Mouse (Mus musculus) midbrain, embryonic 14.5 days (tissue): ENCODE results near the gene Pcdh9. TPM values are rescaled to one million over a fixed set of nuclear protein-coding genes. Genes with fewer than 3 reads are reported as not detected.

Experiments
- ATAC-seq: fragments of 200-750 bp; cut with Nextera tagmentation; 2 replicates; pipeline ENCODE4 v1.8.0; 2017; ENCODE audit warnings: moderate number of reproducible peaks, moderate library complexity; ENCODE audit not compliant: low FRiP score, low TSS enrichment
- DNase-seq: peaks from one replicate; pipeline ENCODE4 v3.0.0-alpha.2; 2015
- H3K27ac ChIP-seq: fragments of 300-500 bp; sonication (generic); replicated peaks from 2 replicates; pipeline ENCODE4 v1.5.1; 2014; ENCODE audit warnings: mild to moderate bottlenecking, low read depth, low read length, moderate library complexity
- H3K27me3 ChIP-seq: fragments of 300-500 bp; sonication (generic); 2 replicates; pipeline ENCODE4 v1.6.1; 2014; ENCODE audit warnings: low read length, control low read depth, mixed read lengths; ENCODE audit not compliant: control insufficient read depth, insufficient read depth
- H3K36me3 ChIP-seq: fragments of 300-500 bp; sonication (generic); 2 replicates; pipeline ENCODE4 v1.6.1; 2014; ENCODE audit warnings: low read length, control low read depth; ENCODE audit not compliant: control insufficient read depth, insufficient read depth
- H3K4me1 ChIP-seq: fragments of 300-500 bp; sonication (generic); 2 replicates; pipeline ENCODE4 v1.6.1; 2014; ENCODE audit warnings: mild to moderate bottlenecking, antibody characterized with exemption, low read length, control low read depth; ENCODE audit not compliant: control insufficient read depth, insufficient read depth
- H3K4me2 ChIP-seq: fragments of 300-500 bp; sonication (generic); 2 replicates; pipeline ENCODE4 v1.6.1; 2014; ENCODE audit warnings: mild to moderate bottlenecking, low read length, moderate library complexity
- H3K4me3 ChIP-seq: fragments of 300-500 bp; sonication (generic); replicated peaks from 2 replicates; pipeline ENCODE4 v1.5.1; 2014; ENCODE audit warnings: low read depth, low read length
- H3K9ac ChIP-seq: fragments of 300-500 bp; sonication (generic); replicated peaks from 2 replicates; pipeline ENCODE4 v1.6.1; 2014; ENCODE audit warnings: mild to moderate bottlenecking, low read length, moderate library complexity
- H3K9me3 ChIP-seq: fragments of 300-500 bp; sonication (generic); 2 replicates; pipeline ENCODE4 v1.6.1; 2016; ENCODE audit warnings: low read length, control low read depth, mixed read lengths; ENCODE audit not compliant: control insufficient read depth
- WGBS: fragments of 180-500 bp; shearing (Covaris S2); extraction: QIAGEN DNeasy Blood & Tissue Kit; methylation state at CpG from one replicate; pipeline ENCODE4 v1.1.7; 2014; 5-methylcytosine and 5-hydroxymethylcytosine counted together
- polyA plus RNA-seq: library from polyadenylated mRNA; unstranded; fragments of >200 nt; fragmentation: Nextera tagmentation; extraction: Ambion mirVana; gene quantifications from 2 replicates; pipeline ENCODE4 v1.2.1, GENCODE M21; 2014

The Pcdh9 gene
- polyA plus RNA-seq, 1 experiment from 2014 or later, result 131 TPM

DNA sequence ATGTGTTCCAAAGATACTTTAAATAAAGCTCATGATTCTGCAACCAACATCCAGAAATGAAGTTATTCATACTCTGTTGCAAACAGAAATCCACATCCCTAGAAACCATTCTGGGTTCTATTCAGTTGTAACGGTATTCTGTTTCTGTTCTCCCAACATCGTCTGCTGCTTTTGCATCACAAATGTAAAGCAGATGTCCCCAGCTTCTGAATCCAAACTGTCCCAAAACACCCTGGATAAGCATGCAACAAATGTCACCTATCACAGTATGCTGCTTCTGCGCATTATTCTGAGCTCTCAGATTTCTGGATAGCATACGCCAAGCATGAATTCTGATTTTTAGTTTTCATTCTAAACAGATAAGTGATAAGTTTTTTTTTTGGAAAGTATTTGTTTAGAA is 516.3 kb downstream of the Pcdh9 start:
- H3K36me3 ChIP-seq, result no peaks in the 10 kb centered on the region
- no peak for ATAC-seq
- no peaks in the 10 kb centered on the region for H3K4me1 ChIP-seq
- no peak overlapping the region for H3K4me2 ChIP-seq
- no peak overlapping the region for H3K9ac ChIP-seq
- H3K27ac ChIP-seq, result no peak overlapping the region
- no peak overlapping the region for H3K4me3 ChIP-seq
- H3K9me3 ChIP-seq, result no peaks in the 10 kb centered on the region
- 74% methylated on average over 4 of the region's 4 CpGs for WGBS
- no peaks in the 10 kb centered on the region for H3K27me3 ChIP-seq
- DNase-seq, result no peak

DNA sequence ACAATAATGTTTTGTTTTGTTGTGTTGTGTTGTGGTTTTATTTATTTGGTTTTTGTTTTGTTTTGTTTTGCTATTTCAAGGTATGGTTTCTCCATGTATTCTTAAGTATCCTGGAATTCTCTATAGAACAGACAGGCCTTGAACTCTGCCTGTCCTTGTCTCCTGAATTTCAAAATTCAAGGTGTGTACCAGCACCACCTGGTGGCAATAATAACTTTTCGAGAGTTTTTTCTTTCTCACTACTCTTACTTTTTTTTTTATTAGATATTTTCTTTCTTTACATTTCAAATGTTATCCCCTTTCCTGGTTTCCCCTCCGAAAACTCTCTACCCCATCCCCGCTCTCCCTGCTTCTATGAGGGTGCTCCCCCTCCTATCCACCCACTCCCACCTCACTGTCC is 536.3 kb downstream of the Pcdh9 start:
- no peak for DNase-seq
- 92% methylated on average over 3 of the region's 3 CpGs for WGBS
- no peaks in the 10 kb centered on the region for H3K4me1 ChIP-seq
- no peak overlapping the region for H3K4me2 ChIP-seq
- H3K9ac ChIP-seq, result no peak overlapping the region
- no peaks in the 10 kb centered on the region for H3K27me3 ChIP-seq
- ATAC-seq, result no peak
- no peaks in the 10 kb centered on the region for H3K36me3 ChIP-seq
- no peak overlapping the region for H3K27ac ChIP-seq
- no peak overlapping the region for H3K4me3 ChIP-seq
- no peaks in the 10 kb centered on the region for H3K9me3 ChIP-seq

GRCm38 (mm10) chr14:93350906-93351305 is 539.6 kb downstream of the Pcdh9 start:
- Histone ChIP-seq H3K27ac (no peak overlapping the region), H3K27me3 (no peaks in the 10 kb centered on the region), H3K4me1 (no peaks in the 10 kb centered on the region), H3K9me3 (no peaks in the 10 kb centered on the region), H3K4me2 (no peak overlapping the region), H3K36me3 (no peaks in the 10 kb centered on the region), H3K9ac (no peak overlapping the region), H3K4me3 (no peak overlapping the region)
- no peak for ATAC-seq
- 29% methylated on average over 6 of the region's 6 CpGs for WGBS
- DNase-seq, result peak; percentile 61

DNA sequence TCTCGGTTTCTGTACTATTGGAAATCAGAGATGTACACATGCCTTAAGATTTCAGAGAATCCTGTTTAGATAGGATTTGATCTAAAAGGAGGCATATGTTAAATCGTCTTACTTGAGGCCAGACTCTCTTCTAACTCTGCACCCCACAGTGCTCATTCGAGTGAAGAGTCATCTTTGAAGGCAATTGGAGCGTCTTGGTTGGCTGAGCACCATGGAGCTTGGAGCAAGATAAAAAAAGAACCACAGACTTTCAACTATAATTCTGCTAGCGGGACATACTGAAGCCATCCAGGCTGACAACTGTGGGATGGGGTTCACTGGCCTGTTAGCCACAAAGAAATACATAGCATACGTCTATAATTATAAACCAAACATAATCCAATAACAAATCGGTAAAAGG is 541.3 kb downstream of the Pcdh9 start:
- WGBS, result 12% methylated on average over 7 of the region's 7 CpGs
- no peaks in the 10 kb centered on the region for H3K36me3 ChIP-seq
- no peak overlapping the region for H3K4me3 ChIP-seq
- no peaks in the 10 kb centered on the region for H3K9me3 ChIP-seq
- H3K27me3 ChIP-seq, result no peaks in the 10 kb centered on the region
- DNase-seq (no peak), ATAC-seq (no peak)
- no peak overlapping the region for H3K27ac ChIP-seq
- H3K9ac ChIP-seq, result no peak overlapping the region
- H3K4me1 ChIP-seq, result no peaks in the 10 kb centered on the region
- H3K4me2 ChIP-seq, result no peak overlapping the region

DNA sequence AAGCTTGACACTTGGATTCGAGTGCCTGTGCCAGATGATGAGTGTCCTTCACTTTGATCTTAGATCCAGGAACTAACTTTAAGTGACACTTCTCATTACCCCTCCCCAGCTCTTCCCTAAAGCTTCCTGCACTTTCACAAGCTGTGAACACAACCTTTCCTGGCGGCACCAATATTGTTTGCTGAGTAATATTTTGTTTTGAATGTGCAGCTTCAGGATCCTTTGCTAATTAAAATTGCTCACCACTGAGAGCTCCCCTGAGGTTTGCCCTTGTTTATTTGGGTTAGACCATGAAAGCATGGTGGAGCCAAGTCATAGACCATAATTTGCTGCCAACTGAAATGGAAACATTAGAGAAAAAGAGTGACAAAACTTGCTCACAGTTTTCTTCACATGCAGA is 543.4 kb downstream of the Pcdh9 start:
- no peak overlapping the region for H3K27ac ChIP-seq
- WGBS, result 11% methylated on average over 2 of the region's 2 CpGs
- no peaks in the 10 kb centered on the region for H3K27me3 ChIP-seq
- H3K4me3 ChIP-seq, result no peak overlapping the region
- no peak overlapping the region for H3K4me2 ChIP-seq
- no peaks in the 10 kb centered on the region for H3K36me3 ChIP-seq
- H3K4me1 ChIP-seq, result no peaks in the 10 kb centered on the region
- no peaks in the 10 kb centered on the region for H3K9me3 ChIP-seq
- no peak overlapping the region for H3K9ac ChIP-seq
- no peak for ATAC-seq
- no peak for DNase-seq

- Histone ChIP-seq H3K27ac (no peak overlapping the region), H3K4me1 (no peaks in the 10 kb centered on the region), H3K9ac (no peak overlapping the region), H3K4me2 (no peak overlapping the region), H3K36me3 (no peaks in the 10 kb centered on the region), H3K4me3 (no peak overlapping the region), H3K27me3 (no peaks in the 10 kb centered on the region), H3K9me3 (no peaks in the 10 kb centered on the region)
- 73% methylated on average over 3 of the region's 3 CpGs for WGBS
- DNase-seq (no peak), ATAC-seq (no peak)
Observed at GRCm38 (mm10) chr14:93342781-93343180, 547.7 kb downstream of the Pcdh9 start.

GRCm38 (mm10) chr14:93341390-93341789 is 549.1 kb downstream of the Pcdh9 start:
- no peak for ATAC-seq
- Histone ChIP-seq H3K27me3 (no peaks in the 10 kb centered on the region), H3K4me1 (no peaks in the 10 kb centered on the region), H3K9ac (no peak overlapping the region), H3K9me3 (no peaks in the 10 kb centered on the region), H3K36me3 (no peaks in the 10 kb centered on the region), H3K4me3 (no peak overlapping the region), H3K4me2 (no peak overlapping the region), H3K27ac (no peak overlapping the region)
- DNase-seq, result no peak
- 34% methylated on average over 5 of the region's 5 CpGs for WGBS

DNA sequence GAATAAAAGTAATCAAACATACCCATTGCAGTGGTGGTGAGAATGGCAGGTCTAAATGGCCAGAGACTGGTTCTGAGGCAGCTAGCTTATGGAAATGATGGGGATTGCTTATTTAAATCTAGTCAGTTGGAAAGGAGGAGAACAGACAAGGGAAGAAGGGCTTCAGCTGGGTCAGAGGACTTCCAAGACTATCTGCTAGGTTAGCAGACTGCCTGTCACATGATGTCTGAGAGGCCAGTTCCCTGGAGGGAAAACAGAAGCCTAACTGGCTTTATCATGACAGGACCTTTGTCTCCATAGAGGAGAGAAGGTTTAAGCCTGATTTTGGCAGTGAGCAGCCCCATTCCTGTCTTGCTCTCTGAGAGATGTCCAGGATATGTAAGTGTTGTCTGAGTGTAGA is 561.2 kb downstream of the Pcdh9 start:
- no peak overlapping the region for H3K9ac ChIP-seq
- no peak overlapping the region for H3K27ac ChIP-seq
- no peak overlapping the region for H3K4me3 ChIP-seq
- no peak overlapping the region for H3K4me2 ChIP-seq
- ATAC-seq (no peak), DNase-seq (no peak)
- no peaks in the 10 kb centered on the region for H3K9me3 ChIP-seq
- H3K27me3 ChIP-seq, result no peaks in the 10 kb centered on the region
- no peaks in the 10 kb centered on the region for H3K4me1 ChIP-seq
- no peaks in the 10 kb centered on the region for H3K36me3 ChIP-seq

DNA sequence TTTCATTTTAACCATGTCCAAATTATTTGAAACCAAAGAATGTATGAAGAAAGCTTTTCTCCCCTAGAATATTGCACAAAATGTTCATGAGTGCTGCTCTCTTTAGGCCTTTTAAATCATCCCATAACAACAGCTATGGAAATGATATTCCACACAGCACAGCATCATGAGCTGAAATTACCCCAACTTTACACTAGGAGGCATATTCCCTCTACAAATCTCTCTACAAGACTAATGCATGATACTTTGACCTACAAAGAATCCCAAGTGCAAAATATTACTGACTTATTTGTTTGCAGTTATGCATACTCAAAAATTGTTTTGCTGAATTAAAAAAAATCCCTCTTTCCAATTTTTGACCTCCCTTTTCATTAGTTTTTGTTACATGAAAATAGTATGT is 573.1 kb downstream of the Pcdh9 start:
- Histone ChIP-seq H3K4me1 (no peaks in the 10 kb centered on the region), H3K27ac (no peak overlapping the region), H3K27me3 (no peaks in the 10 kb centered on the region), H3K4me2 (no peak overlapping the region), H3K36me3 (no peaks in the 10 kb centered on the region), H3K9me3 (no peaks in the 10 kb centered on the region), H3K4me3 (no peak overlapping the region), H3K9ac (no peak overlapping the region)
- ATAC-seq (no peak), DNase-seq (peak; percentile 58)
